Mouse (Mus musculus) heart, adult 9 months (tissue): ENCODE measurements around the gene Icmt.
A peak's percentile ranks its signal among the peaks of the same experiment; 100 is the strongest.

Experiments used
- DNase-seq, 2 experiments: peaks; one replicate each; pipeline ENCODE4 v3.0.0; 2022; ENCODE audit warnings: low spot score in 2 of 2

The Icmt gene

GRCm38 (mm10) chr4:152338419-152339292 lies 41.6 kb downstream of the Icmt start, which contains the start of gene Chd5:
TSS of gene Chd5 (plus strand) at chr4:152338651.
- DNase-seq = no peak

- DNase-seq = no peak
Measured at GRCm38 (mm10) chr4:152339293-152339790, 42.3 kb downstream of the Icmt start.

- no peak for DNase-seq
Measured at GRCm38 (mm10) chr4:152340584-152341284, 43.7 kb downstream of the Icmt start.

GRCm38 (mm10) chr4:152343296-152343695 lies 46.3 kb downstream of the Icmt start:
- no peak for DNase-seq

GRCm38 (mm10) chr4:152344651-152345050 lies 47.6 kb downstream of the Icmt start:
- DNase-seq = no peak

- DNase-seq = peak; percentile 73 to 79
Measured at GRCm38 (mm10) chr4:152345120-152345889, 48.3 kb downstream of the Icmt start.

- DNase-seq = no peak
Measured at GRCm38 (mm10) chr4:152349837-152350381, 52.9 kb downstream of the Icmt start.

GRCm38 (mm10) chr4:152350722-152351421 lies 53.8 kb downstream of the Icmt start:
- DNase-seq = no peak

- DNase-seq = no peak
Measured at GRCm38 (mm10) chr4:152351422-152352305, 54.6 kb downstream of the Icmt start.

- DNase-seq = no peak
Measured at GRCm38 (mm10) chr4:152353886-152354637, 57.0 kb downstream of the Icmt start.

- DNase-seq = no peak
Measured at GRCm38 (mm10) chr4:152355672-152356071, 58.6 kb downstream of the Icmt start.
